Mouse (Mus musculus) testis, adult 2 months (tissue): Measurements from ENCODE around the gene Mapk9.

Experiments
- CTCF ChIP-seq: fragments of 200-500 bp; IDR thresholded peaks from 2 replicates; pipeline ENCODE4 v1.5.1; 2012; ENCODE audit warnings: low read depth, mild to moderate bottlenecking, inconsistent platforms, low read length, moderate library complexity; ENCODE audit not compliant: control insufficient read depth, insufficient read depth, insufficient replicate concordance
- POLR2A ChIP-seq: fragments of 200-500 bp; IDR thresholded peaks from 2 replicates; pipeline ENCODE4 v1.6.1; 2012; ENCODE audit warnings: low read depth, mild to moderate bottlenecking, inconsistent platforms, low read length, moderate library complexity; ENCODE audit not compliant: control insufficient read depth

DNA sequence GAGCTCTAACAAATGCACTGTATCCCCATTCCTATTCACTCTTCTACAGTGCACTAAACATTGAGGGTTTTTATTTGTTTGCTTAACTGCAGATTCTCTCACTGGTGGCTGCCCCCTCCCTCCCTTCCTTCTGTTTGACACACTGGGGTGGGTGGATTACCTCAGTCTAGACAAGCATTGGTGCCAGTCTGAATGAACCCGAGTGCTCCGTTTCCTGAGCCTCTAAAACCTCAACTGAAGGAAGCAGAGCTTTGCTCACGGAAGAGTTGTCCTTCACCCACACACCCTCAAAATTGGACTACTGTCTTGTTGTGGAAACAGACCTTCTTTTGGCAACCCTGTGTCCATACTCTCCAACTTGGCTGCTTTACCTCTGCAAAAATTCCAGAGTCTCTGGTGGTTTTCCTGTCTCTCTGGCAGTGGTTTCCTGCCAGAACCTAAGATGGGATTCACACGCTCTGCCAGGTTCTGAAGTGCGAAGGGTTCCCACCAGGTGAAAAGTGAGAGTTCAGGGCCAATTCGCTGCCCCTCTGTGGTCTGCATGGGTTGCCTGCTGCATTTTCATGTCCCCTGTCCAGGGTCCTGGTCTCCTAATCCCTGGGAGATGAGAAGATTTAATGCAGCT, 49.5 kb downstream of the Mapk9 start:
- TF ChIP-seq CTCF (no peak), POLR2A (no peak)
